Mouse (Mus musculus) CH12.LX (cell line): Measurements from ENCODE around the gene Gm9913.

Experiments used
- MYC ChIP-seq: IDR thresholded peaks from 2 replicates; pipeline ENCODE4 v1.6.1; 2011; ENCODE audit warnings: low read depth, mild to moderate bottlenecking, improper control_type of control experiment, low read length
- TCF12 ChIP-seq: IDR thresholded peaks from 2 replicates; pipeline ENCODE4 v1.6.1; 2014; ENCODE audit warnings: low read depth, mild to moderate bottlenecking, inconsistent platforms, low read length, improper control_type of control experiment

DNA sequence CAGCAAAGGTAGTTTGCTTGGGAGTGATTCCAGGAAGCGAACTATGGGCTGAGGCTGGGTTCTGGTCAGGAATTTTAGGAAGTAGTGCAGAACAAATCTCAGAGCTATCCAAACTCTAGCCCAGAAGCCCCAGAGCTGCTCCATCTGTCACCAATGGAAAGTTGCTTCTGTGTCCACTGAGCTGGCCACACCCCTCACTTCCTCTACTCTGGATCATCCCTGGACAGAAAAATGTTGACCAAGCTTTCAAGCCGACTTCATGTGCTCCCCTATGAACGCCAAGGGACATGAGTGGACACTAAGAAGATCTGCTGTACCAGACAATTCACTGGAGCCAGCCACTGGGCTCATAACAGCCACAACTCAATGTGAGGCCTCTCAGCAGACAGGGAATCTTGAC, 28.7 kb upstream of the Gm9913 start:
- TF ChIP-seq TCF12 (no peak), MYC (no peak)
